Mouse (Mus musculus): ENCODE results near the gene Tmem255b. TPM values are rescaled to one million over a fixed set of nuclear protein-coding genes. Genes with fewer than 3 reads are reported as not detected.

Tmem255b gene
- polyA plus RNA-seq, 1 experiment from 2014 or later, result not detected

Other genes starting within 250 kb of the Tmem255b start
- 15.0 and 17.9 TPM in 2 replicates for gene Grtp1, start 234.6 kb upstream of the Tmem255b start, polyA plus RNA-seq (2015; fragmentation: Nextera tagmentation; extraction: Ambion mirVana)
- gene Adprhl1, start 181.0 kb upstream of the Tmem255b start, polyA plus RNA-seq (2015; fragmentation: Nextera tagmentation; extraction: Ambion mirVana), result 0.23 TPM in 1 of 2 replicates, not detected in the other
- 32.5 and 32.9 TPM in 2 replicates for gene Dcun1d2, start 147.1 kb upstream of the Tmem255b start, polyA plus RNA-seq (2015; fragmentation: Nextera tagmentation; extraction: Ambion mirVana)
- gene Tmco3, start 147.0 kb upstream of the Tmem255b start, polyA plus RNA-seq (2015; fragmentation: Nextera tagmentation; extraction: Ambion mirVana), result 43.1 and 46.9 TPM in 2 replicates
- gene Tfdp1, start 96.4 kb upstream of the Tmem255b start, polyA plus RNA-seq (2015; fragmentation: Nextera tagmentation; extraction: Ambion mirVana), result 111 and 115 TPM in 2 replicates
- not detected in 2 replicates for gene Atp4b, start 38.4 kb upstream of the Tmem255b start, polyA plus RNA-seq (2015; fragmentation: Nextera tagmentation; extraction: Ambion mirVana)
- gene Grk1, start 30.1 kb upstream of the Tmem255b start, polyA plus RNA-seq (2015; fragmentation: Nextera tagmentation; extraction: Ambion mirVana), result 0.04 TPM in 1 of 2 replicates, not detected in the other
- 13.8 and 15.9 TPM in 2 replicates for gene Gas6, start 59.3 kb downstream of the Tmem255b start, polyA plus RNA-seq (2015; fragmentation: Nextera tagmentation; extraction: Ambion mirVana)
- gene 1700029H14Rik, start 127.3 kb downstream of the Tmem255b start, polyA plus RNA-seq (2015; fragmentation: Nextera tagmentation; extraction: Ambion mirVana), result not detected in 2 replicates
- 20.6 and 21.7 TPM in 2 replicates for gene Rasa3, start 242.4 kb downstream of the Tmem255b start, polyA plus RNA-seq (2015; fragmentation: Nextera tagmentation; extraction: Ambion mirVana)